Mouse (Mus musculus) right cerebral cortex, adult 18-20 months (tissue): ENCODE measurements around the gene 2310057M21Rik.
A peak's percentile ranks its signal among the peaks of the same experiment; 100 is the strongest.
"Not testable (repeated sequence)": the region's sequence is repeated elsewhere in the genome, so short reads cannot be mapped to it uniquely, and the experiment has no call there.

ENCODE experiments used
- DNase-seq: peaks from one replicate; pipeline ENCODE4 v3.0.0; 2022; ENCODE audit warnings: mixed read lengths

The 2310057M21Rik gene

GRCm38 (mm10) chr7:131362615-131363300 lies at the start of gene 2310057M21Rik:
Gene 2310057M21Rik, minus strand, starts transcription at chr7:131362759.
- DNase-seq: peak; percentile 96

- no peak for DNase-seq
Observed at GRCm38 (mm10) chr7:131411941-131412270, 49.3 kb upstream of the 2310057M21Rik start.

GRCm38 (mm10) chr7:131411221-131411940 lies 48.8 kb upstream of the 2310057M21Rik start:
- no peak for DNase-seq

GRCm38 (mm10) chr7:131410416-131411058 lies 48.0 kb upstream of the 2310057M21Rik start, which contains the start of the genes Ikzf5 and Acadsb:
Gene Ikzf5, minus strand, starts transcription at chr7:131410521.
Gene Acadsb, plus strand, starts transcription at chr7:131410601.
- peak; percentile 99 for DNase-seq

- no peak for DNase-seq
Observed at GRCm38 (mm10) chr7:131409988-131410385, 47.4 kb upstream of the 2310057M21Rik start.

- DNase-seq: no peak
Observed at GRCm38 (mm10) chr7:131409321-131409987, 46.9 kb upstream of the 2310057M21Rik start.

- DNase-seq: not testable (repeated sequence)
Observed at GRCm38 (mm10) chr7:131391761-131392160, 29.2 kb upstream of the 2310057M21Rik start.

GRCm38 (mm10) chr7:131371880-131372651 lies 9.5 kb upstream of the 2310057M21Rik start:
- no peak for DNase-seq

- DNase-seq: no peak
Observed at GRCm38 (mm10) chr7:131371470-131371860, 8.9 kb upstream of the 2310057M21Rik start.

GRCm38 (mm10) chr7:131370648-131371469 lies 8.3 kb upstream of the 2310057M21Rik start, which contains the start of gene Pstk:
Gene Pstk, plus strand, starts transcription at chr7:131371141.
- DNase-seq: peak; percentile 92

GRCm38 (mm10) chr7:131364131-131364530 lies 1.6 kb upstream of the 2310057M21Rik start:
- no peak for DNase-seq

- no peak for DNase-seq
Observed at GRCm38 (mm10) chr7:131362269-131362614, 317 bp downstream of the 2310057M21Rik start.

- no peak for DNase-seq
Observed at GRCm38 (mm10) chr7:131356105-131356504, 6.5 kb downstream of the 2310057M21Rik start.

GRCm38 (mm10) chr7:131345856-131346541 lies 16.6 kb downstream of the 2310057M21Rik start:
- DNase-seq: no peak

GRCm38 (mm10) chr7:131337502-131338068 lies 25.0 kb downstream of the 2310057M21Rik start:
- DNase-seq: no peak

- no peak for DNase-seq
Observed at GRCm38 (mm10) chr7:131333564-131333963, 29.0 kb downstream of the 2310057M21Rik start, which contains the start of gene Fam24a. Gene Fam24a, plus strand, starts transcription at chr7:131333864.

GRCm38 (mm10) chr7:131331688-131332087 lies 30.9 kb downstream of the 2310057M21Rik start:
- DNase-seq: no peak

- no peak for DNase-seq
Observed at GRCm38 (mm10) chr7:131329416-131329815, 33.1 kb downstream of the 2310057M21Rik start, which contains the start of gene Fam24b. Gene Fam24b, minus strand, starts transcription at chr7:131329516.

- DNase-seq: no peak
Observed at GRCm38 (mm10) chr7:131327054-131327453, 35.5 kb downstream of the 2310057M21Rik start.

GRCm38 (mm10) chr7:131322192-131322591 lies 40.4 kb downstream of the 2310057M21Rik start, which contains the start of gene Cuzd1:
Gene Cuzd1, minus strand, starts transcription at chr7:131322292.
- no peak for DNase-seq
